ENCODE assay signal across 8 mouse cellular contexts in genomic region chr8:120487729-120488510, GRCm38 (mm10).
DNase-seq lines count a peak whose midpoint lies in the region; ATAC-seq lines count a peak whose summit lies in the region.

No protein-coding gene starts in this region.

- H3K27me3 ChIP-seq in midbrain, embryonic 15.5 days (replicated peaks) = no peaks in the 10 kb centered on the region

- peaks cover 74% of the 10 kb centered on the region for H3K4me1 ChIP-seq in midbrain, embryonic 15.5 days

- peak; percentile 48 for ATAC-seq in midbrain, embryonic 15.5 days (replicated peaks)

- peak overlapping the region; percentile 100 for H3K27ac ChIP-seq in midbrain, embryonic 15.5 days

- DNase-seq in 416B (ENCODE audit: low read depth) = peak; percentile 96
- DNase-seq in ZHBTc4 (ENCODE audit: low read depth, low spot score) = peak; percentile 76
- DNase-seq in embryo, embryonic 10.5 days (ENCODE audit: low spot score) = peak; percentile 95
- DNase-seq in heart, adult 11 months = peak; percentile 98
- peak; percentile 63 for DNase-seq in kidney, adult 9 months
- peak; percentile 90 for DNase-seq in liver
- DNase-seq in spleen, postnatal 4 days (ENCODE audit: low spot score in 2 of 2) = peak; percentile 77 to 87

- H3K4me3 ChIP-seq in midbrain, embryonic 15.5 days = peak overlapping the region; percentile 61

- peak overlapping the region; percentile 75 for H3K9ac ChIP-seq in midbrain, embryonic 15.5 days

- peak overlapping the region; percentile 91 for H3K4me2 ChIP-seq in midbrain, embryonic 15.5 days

- no peaks in the 10 kb centered on the region for H3K9me3 ChIP-seq in midbrain, embryonic 15.5 days

- under 1% methylated on average over 43 of the region's 55 CpGs for WGBS in midbrain, embryonic 15.5 days

- H3K36me3 ChIP-seq in midbrain, embryonic 15.5 days (replicated peaks) = no peaks in the 10 kb centered on the region

Comparison
In these comparisons a context has a peak if more than half of its experiments do, and no peak if none do; other contexts are left out.
1. Peak in every context shown above with its lines: DNase-seq, ATAC-seq, H3K4me3 ChIP-seq and H3K27ac ChIP-seq.